Mouse (Mus musculus): ENCODE measurements around the gene Hoxd10. TPM values are rescaled to one million over a fixed set of nuclear protein-coding genes. Genes with fewer than 3 reads are reported as not detected.

Gene Hoxd10
- total and polyA plus RNA-seq, 3 experiments = not detected

- intact Hi-C loops (cut with DNase I) = loop anchor here (10.0 kb wide), 1 partner anchor 1416 kb away; the partner anchor contains the start of gene Sp9
These were observed 1.4 kb upstream of the Hoxd10 start for GRCm38 (mm10) chr2:74690338-74690716.

GRCm38 (mm10) chr2:74691995-74692807 lies 477 bp downstream of the Hoxd10 start:
- H3K27me3 ChIP-seq (ENCODE audit: control insufficient read depth, insufficient read depth, low read length) = peaks cover 42% of the 10 kb centered on the region

More at GRCm38 (mm10) chr2:74690338-74690716, 1.4 kb upstream of the Hoxd10 start:
- DNase-seq = no peak
- Histone ChIP-seq H3K36me3 (ENCODE audit: control insufficient read depth, insufficient read depth, low read length) (no peaks in the 10 kb centered on the region), H3K9ac (ENCODE audit: low read depth, low read length) (no peak overlapping the region), H3K4me3 (no peak overlapping the region), H3K27me3 (ENCODE audit: control insufficient read depth, insufficient read depth, low read length) (peaks cover 32% of the 10 kb centered on the region), H3K27ac (no peak overlapping the region), H3K79me2 (replicated peaks; ENCODE audit: control insufficient read depth, insufficient read depth, low read length) (no peaks in the 10 kb centered on the region), H3K4me1 (ENCODE audit: control insufficient read depth, insufficient read depth, low read length) (no peaks in the 10 kb centered on the region)
- TF ChIP-seq POLR2A (IDR thresholded peaks at IDR 0.05; ENCODE audit: insufficient read depth, low read depth, low read length) = no peak
- no peak for TF ChIP-seq EP300 (IDR thresholded peaks at IDR 0.05; ENCODE audit: insufficient read depth, low read depth, low read length)
- no peak for TF ChIP-seq CTCF (IDR thresholded peaks at IDR 0.05)
- 12% methylated on average over 8 of the region's 8 CpGs for WGBS

GRCm38 (mm10) chr2:74692808-74693431 lies 1.2 kb downstream of the Hoxd10 start:
- intact Hi-C loops (cut with DNase I) = loop anchor here (10.0 kb wide), 1 partner anchor 1418 kb away; the partner anchor contains the start of gene Sp9
- no peak for DNase-seq

More at GRCm38 (mm10) chr2:74691995-74692807, 477 bp downstream of the Hoxd10 start:
- H3K79me2 ChIP-seq (replicated peaks; ENCODE audit: control insufficient read depth, insufficient read depth, low read length) = no peaks in the 10 kb centered on the region
- H3K36me3 ChIP-seq (ENCODE audit: control insufficient read depth, insufficient read depth, low read length) = no peaks in the 10 kb centered on the region
- intact Hi-C loops (cut with DNase I) = loop anchor here (10.0 kb wide), 1 partner anchor 1417 kb away; the partner anchor contains the start of gene Sp9
- 6% methylated on average over 35 of the region's 35 CpGs for WGBS
- H3K27ac ChIP-seq = no peak overlapping the region
- no peak overlapping the region for H3K9ac ChIP-seq (ENCODE audit: low read depth, low read length)
- TF ChIP-seq EP300 (IDR thresholded peaks at IDR 0.05; ENCODE audit: insufficient read depth, low read depth, low read length) (no peak), POLR2A (IDR thresholded peaks at IDR 0.05; ENCODE audit: insufficient read depth, low read depth, low read length) (no peak), CTCF (IDR thresholded peaks at IDR 0.05) (no peak)
- DNase-seq = no peak
- H3K4me1 ChIP-seq (ENCODE audit: control insufficient read depth, insufficient read depth, low read length) = no peaks in the 10 kb centered on the region
- no peak overlapping the region for H3K4me3 ChIP-seq

GRCm38 (mm10) chr2:74693432-74693827 lies 1.7 kb downstream of the Hoxd10 start:
- no peak overlapping the region for H3K4me3 ChIP-seq
- TF ChIP-seq POLR2A (IDR thresholded peaks at IDR 0.05; ENCODE audit: insufficient read depth, low read depth, low read length) (no peak), CTCF (IDR thresholded peaks at IDR 0.05) (no peak), EP300 (IDR thresholded peaks at IDR 0.05; ENCODE audit: insufficient read depth, low read depth, low read length) (no peak)
- WGBS = 14% methylated on average over 4 of the region's 4 CpGs
- H3K36me3 ChIP-seq (ENCODE audit: control insufficient read depth, insufficient read depth, low read length) = no peaks in the 10 kb centered on the region
- H3K9ac ChIP-seq (ENCODE audit: low read depth, low read length) = no peak overlapping the region
- H3K79me2 ChIP-seq (replicated peaks; ENCODE audit: control insufficient read depth, insufficient read depth, low read length) = no peaks in the 10 kb centered on the region
- intact Hi-C loops (cut with DNase I) = loop anchor here (10.0 kb wide), 1 partner anchor 1419 kb away; the partner anchor contains the start of gene Sp9
- H3K27ac ChIP-seq = no peak overlapping the region
- no peaks in the 10 kb centered on the region for H3K4me1 ChIP-seq (ENCODE audit: control insufficient read depth, insufficient read depth, low read length)
- H3K27me3 ChIP-seq (ENCODE audit: control insufficient read depth, insufficient read depth, low read length) = peaks cover 44% of the 10 kb centered on the region
- DNase-seq = no peak

More at GRCm38 (mm10) chr2:74692808-74693431, 1.2 kb downstream of the Hoxd10 start:
- H3K27ac ChIP-seq = no peak overlapping the region
- H3K4me1 ChIP-seq (ENCODE audit: control insufficient read depth, insufficient read depth, low read length) = no peaks in the 10 kb centered on the region
- WGBS = 3% methylated on average over 20 of the region's 20 CpGs
- H3K79me2 ChIP-seq (replicated peaks; ENCODE audit: control insufficient read depth, insufficient read depth, low read length) = no peaks in the 10 kb centered on the region
- H3K4me3 ChIP-seq = no peak overlapping the region
- peaks cover 39% of the 10 kb centered on the region for H3K27me3 ChIP-seq (ENCODE audit: control insufficient read depth, insufficient read depth, low read length)
- no peaks in the 10 kb centered on the region for H3K36me3 ChIP-seq (ENCODE audit: control insufficient read depth, insufficient read depth, low read length)
- no peak for TF ChIP-seq CTCF (IDR thresholded peaks at IDR 0.05)
- no peak for TF ChIP-seq EP300 (IDR thresholded peaks at IDR 0.05; ENCODE audit: insufficient read depth, low read depth, low read length)
- TF ChIP-seq POLR2A (IDR thresholded peaks at IDR 0.05; ENCODE audit: insufficient read depth, low read depth, low read length) = no peak
- no peak overlapping the region for H3K9ac ChIP-seq (ENCODE audit: low read depth, low read length)

- no peaks in the 10 kb centered on the region for H3K4me1 ChIP-seq (ENCODE audit: control insufficient read depth, insufficient read depth, low read length)
- H3K9ac ChIP-seq (ENCODE audit: low read depth, low read length) = no peak overlapping the region
- H3K79me2 ChIP-seq (replicated peaks; ENCODE audit: control insufficient read depth, insufficient read depth, low read length) = no peaks in the 10 kb centered on the region
- DNase-seq = no peak
- WGBS = 6% methylated on average over 16 of the region's 16 CpGs
- H3K27ac ChIP-seq = no peak overlapping the region
- intact Hi-C loops (cut with DNase I) = loop anchor here (10.0 kb wide), 1 partner anchor 1419 kb away; the partner anchor contains the start of gene Sp9
- H3K4me3 ChIP-seq = no peak overlapping the region
- H3K27me3 ChIP-seq (ENCODE audit: control insufficient read depth, insufficient read depth, low read length) = peaks cover 47% of the 10 kb centered on the region
- TF ChIP-seq EP300 (IDR thresholded peaks at IDR 0.05; ENCODE audit: insufficient read depth, low read depth, low read length) (no peak), CTCF (IDR thresholded peaks at IDR 0.05) (peak; percentile 53)
- no peaks in the 10 kb centered on the region for H3K36me3 ChIP-seq (ENCODE audit: control insufficient read depth, insufficient read depth, low read length)
These were observed 2.3 kb downstream of the Hoxd10 start for GRCm38 (mm10) chr2:74694066-74694465.

All from heart, adult 2 months (tissue).